Comparison of ENCODE assay signal across 7 mouse cellular contexts in genomic region chr4:89294091-89294485, GRCm38 (mm10). TPM values are rescaled to one million over a fixed set of nuclear protein-coding genes. Genes with fewer than 3 reads are reported as not detected.
DNase-seq lines count a peak whose midpoint lies in the region; ATAC-seq lines count a peak whose summit lies in the region.

No protein-coding gene starts in this region.

- peaks cover 82% of the 10 kb centered on the region for H3K27me3 ChIP-seq in lung, embryonic 16.5 days (ENCODE audit: control insufficient read depth, insufficient read depth, low read depth, low read length)
- H3K27me3 ChIP-seq in forebrain, embryonic 12.5 days: peaks cover 87% of the 10 kb centered on the region
- peaks cover 86% of the 10 kb centered on the region for H3K27me3 ChIP-seq in limb, embryonic 12.5 days
- peaks cover 75% of the 10 kb centered on the region for H3K27me3 ChIP-seq in stomach, embryonic 14.5 days (ENCODE audit: control insufficient read depth, insufficient read depth, low read length)

- WGBS in lung, embryonic 16.5 days: 1% methylated on average over 26 of the region's 26 CpGs
- WGBS in forebrain, embryonic 12.5 days: 1% methylated on average over 26 of the region's 26 CpGs
- under 1% methylated on average over 26 of the region's 26 CpGs for WGBS in limb, embryonic 12.5 days
- WGBS in stomach, embryonic 14.5 days: under 1% methylated on average over 26 of the region's 26 CpGs

- H3K9me3 ChIP-seq in lung, embryonic 16.5 days (ENCODE audit: control insufficient read depth, low read length): no peaks in the 10 kb centered on the region
- H3K9me3 ChIP-seq in forebrain, embryonic 12.5 days: no peaks in the 10 kb centered on the region
- H3K9me3 ChIP-seq in limb, embryonic 12.5 days: no peaks in the 10 kb centered on the region
- H3K9me3 ChIP-seq in stomach, embryonic 14.5 days (ENCODE audit: control insufficient read depth, low read depth, low read length): no peaks in the 10 kb centered on the region

- ATAC-seq in lung, embryonic 16.5 days (ENCODE audit: low read depth): no peak; the same call in 1 of the 2 replicates
- 0 out of 2 replicates have a peak, but pooled peaks have one; percentile 7 for ATAC-seq in forebrain, embryonic 12.5 days (ENCODE audit: low FRiP score)
- no peak for ATAC-seq in limb, embryonic 12.5 days (ENCODE audit: insufficient number of reproducible peaks, insufficient read depth, low FRiP score, low TSS enrichment, low read depth)
- peak; percentile 11; the same call in 1 of the 2 replicates for ATAC-seq in stomach, embryonic 14.5 days (ENCODE audit: insufficient number of reproducible peaks, insufficient read depth, low FRiP score, low read depth)

- H3K4me3 ChIP-seq in lung, embryonic 16.5 days (ENCODE audit: low read length): peak overlapping the region; percentile 72
- H3K4me3 ChIP-seq in forebrain, embryonic 12.5 days (replicated peaks): peak overlapping the region; percentile 49
- H3K4me3 ChIP-seq in limb, embryonic 12.5 days (replicated peaks): peak overlapping the region; percentile 59
- peak overlapping the region; percentile 59 for H3K4me3 ChIP-seq in stomach, embryonic 14.5 days (ENCODE audit: low read depth, low read length)

- H3K36me3 ChIP-seq in lung, embryonic 16.5 days (ENCODE audit: control insufficient read depth, insufficient read depth, low read length): no peaks in the 10 kb centered on the region
- H3K36me3 ChIP-seq in forebrain, embryonic 12.5 days (replicated peaks): no peaks in the 10 kb centered on the region
- H3K36me3 ChIP-seq in limb, embryonic 12.5 days: no peaks in the 10 kb centered on the region
- no peaks in the 10 kb centered on the region for H3K36me3 ChIP-seq in stomach, embryonic 14.5 days (ENCODE audit: control insufficient read depth, insufficient read depth, low read length)

- peak overlapping the region; percentile 69 for H3K9ac ChIP-seq in lung, embryonic 16.5 days (ENCODE audit: low read length)
- H3K9ac ChIP-seq in forebrain, embryonic 12.5 days: peak overlapping the region; percentile 43; the same call in 1 of the 2 replicates
- H3K9ac ChIP-seq in limb, embryonic 12.5 days (replicated peaks): no peak overlapping the region
- H3K9ac ChIP-seq in stomach, embryonic 14.5 days (replicated peaks; ENCODE audit: low read depth, low read length): no peak overlapping the region

- peak overlapping the region; percentile 96 for H3K4me2 ChIP-seq in lung, embryonic 16.5 days (ENCODE audit: low read depth, low read length)
- peak overlapping the region; percentile 93 for H3K4me2 ChIP-seq in forebrain, embryonic 12.5 days
- H3K4me2 ChIP-seq in limb, embryonic 12.5 days: peak overlapping the region; percentile 95
- peak overlapping the region; percentile 94 for H3K4me2 ChIP-seq in stomach, embryonic 14.5 days (replicated peaks; ENCODE audit: low read depth, low read length)

- peaks cover 6% of the 10 kb centered on the region; the same call in 1 of the 2 replicates for H3K4me1 ChIP-seq in lung, embryonic 16.5 days (replicated peaks; ENCODE audit: control insufficient read depth, insufficient read depth, low read length)
- peaks cover 17% of the 10 kb centered on the region for H3K4me1 ChIP-seq in forebrain, embryonic 12.5 days
- peaks cover 14% of the 10 kb centered on the region for H3K4me1 ChIP-seq in limb, embryonic 12.5 days (replicated peaks)
- H3K4me1 ChIP-seq in stomach, embryonic 14.5 days (ENCODE audit: control insufficient read depth, insufficient read depth, low read length): no peaks in the 10 kb centered on the region

- no peak overlapping the region for H3K27ac ChIP-seq in lung, embryonic 16.5 days (ENCODE audit: low read length)
- no peak overlapping the region for H3K27ac ChIP-seq in forebrain, embryonic 12.5 days
- no peak overlapping the region for H3K27ac ChIP-seq in limb, embryonic 12.5 days
- no peak overlapping the region for H3K27ac ChIP-seq in stomach, embryonic 14.5 days (ENCODE audit: low read length)

- DNase-seq in lung, postnatal 36 days: no peak
- DNase-seq in natural killer cell, adult 2 months (ENCODE audit: low spot score in 2 of 2): no peak
- DNase-seq in frontal cortex, postnatal 36 days (ENCODE audit: low spot score in 2 of 2): no peak

RNA-seq across cellular contexts. Expression of gene Cdkn2a, which starts 0.4 kb away (rescaled TPM):
- not detected in 2 replicates for polyA plus RNA-seq in lung, embryonic 16.5 days (2015; fragmentation: Nextera tagmentation; extraction: Ambion mirVana)
- polyA plus RNA-seq in forebrain, embryonic 12.5 days (2016; fragmentation: Nextera tagmentation; extraction: Ambion mirVana): not detected in 2 replicates
- not detected in 2 replicates for polyA plus RNA-seq in limb, embryonic 12.5 days (2016; fragmentation: Nextera tagmentation; extraction: Ambion mirVana)
- polyA plus RNA-seq in stomach, embryonic 14.5 days (2014; fragmentation: Nextera tagmentation; extraction: Ambion mirVana): not detected in 2 replicates

RNA-seq across cellular contexts. Expression of gene Cdkn2b, which starts 16.8 kb away (rescaled TPM):
- polyA plus RNA-seq in lung, embryonic 16.5 days (2015; fragmentation: Nextera tagmentation; extraction: Ambion mirVana): 6.7 and 9.5 TPM in 2 replicates
- polyA plus RNA-seq in forebrain, embryonic 12.5 days (2016; fragmentation: Nextera tagmentation; extraction: Ambion mirVana): 0.27 and 0.28 TPM in 2 replicates
- 1.1 and 1.2 TPM in 2 replicates for polyA plus RNA-seq in limb, embryonic 12.5 days (2016; fragmentation: Nextera tagmentation; extraction: Ambion mirVana)
- 4.8 and 4.9 TPM in 2 replicates for polyA plus RNA-seq in stomach, embryonic 14.5 days (2014; fragmentation: Nextera tagmentation; extraction: Ambion mirVana)

Comparison
In these comparisons a context has a peak if more than half of its experiments do, and no peak if none do; other contexts are left out.
1. ATAC-seq: peak in forebrain, embryonic 12.5 days (single experiment) and stomach, embryonic 14.5 days (single experiment); none in lung, embryonic 16.5 days (single experiment) and limb, embryonic 12.5 days (single experiment).
2. H3K9ac ChIP-seq: peak in lung, embryonic 16.5 days (single experiment) and forebrain, embryonic 12.5 days (single experiment); none in limb, embryonic 12.5 days (single experiment) and stomach, embryonic 14.5 days (single experiment).
3. Peak in every context shown above with its lines, with median percentiles within 50 percentile points of each other: H3K4me2 ChIP-seq and H3K4me3 ChIP-seq.